Mouse (Mus musculus) layer of hippocampus, adult 2 months (tissue): Measurements from ENCODE around the gene Agps. TPM values are rescaled to one million over a fixed set of nuclear protein-coding genes. Genes with fewer than 3 reads are reported as not detected.

Experiments used
- DNase-seq, 2 experiments: peaks; one replicate each; pipeline ENCODE4 v3.0.0; 2022; ENCODE audit warnings: low spot score in 2 of 2
- H3K27ac ChIP-seq: fragments of 200-600 bp; 2 replicates; pipeline ENCODE4 v1.8.1; 2022
- H3K4me3 ChIP-seq: fragments of 200-600 bp; 2 replicates; pipeline ENCODE4 v1.8.1; 2022; ENCODE audit warnings: mild to moderate bottlenecking
- CTCF ChIP-seq: fragments of 200-600 bp; conservative IDR thresholded peaks from 2 replicates; pipeline ENCODE4 v1.8.1; 2022; ENCODE audit warnings: antibody characterized with exemption, mild to moderate bottlenecking, moderate library complexity
- total RNA-seq, 2 experiments: library from RNA; stranded (reverse); gene quantifications; 2 replicates each; pipeline ENCODE4 v1.2.3; 2021

Gene Agps
- total RNA-seq, 2 experiments from 2014 or later, result 37.0 to 40.2 TPM

DNA sequence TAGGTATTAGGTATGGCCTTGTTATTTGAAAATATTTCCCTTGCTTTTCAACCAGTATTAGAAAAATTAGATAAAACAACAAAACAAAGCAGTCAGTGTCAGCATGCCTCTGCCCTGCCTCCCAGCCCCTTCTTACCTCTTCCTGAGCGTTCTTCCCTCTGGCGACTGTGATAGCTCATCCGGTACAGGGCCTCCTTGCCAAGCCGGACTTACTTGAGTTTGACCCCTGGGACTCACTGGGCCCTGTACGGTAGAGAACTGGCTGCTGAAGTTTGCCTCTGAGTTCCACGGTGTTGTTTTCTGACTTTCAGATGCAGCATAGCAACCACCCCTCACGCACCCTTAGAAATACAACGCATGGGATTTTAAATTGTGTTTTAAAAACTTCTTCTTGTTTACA is 16.5 kb upstream of the Agps start:
- no peak for DNase-seq
- Histone ChIP-seq H3K27ac (no peak overlapping the region), H3K4me3 (no peak overlapping the region)
- TF ChIP-seq CTCF, result no peak

DNA sequence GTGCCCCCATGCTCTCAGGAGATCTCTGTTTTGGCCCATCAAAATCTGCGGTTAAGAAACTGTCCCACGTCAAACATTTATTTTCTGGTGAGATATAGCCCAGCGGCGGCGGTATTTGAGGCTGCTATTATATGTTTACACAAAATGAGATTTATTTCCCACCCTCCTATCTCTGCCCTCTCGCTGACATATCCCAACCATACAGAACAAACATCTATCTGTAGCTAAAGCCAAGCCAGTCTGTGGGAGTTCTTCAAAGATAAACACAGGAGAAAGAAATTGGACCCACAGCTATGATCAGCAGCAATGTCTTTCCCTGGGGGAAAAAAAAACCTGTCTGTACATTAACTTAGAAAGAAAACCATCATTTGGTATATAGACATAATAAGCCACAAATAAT is 15.3 kb upstream of the Agps start:
- no peak for TF ChIP-seq CTCF
- no peak for DNase-seq
- Histone ChIP-seq H3K27ac (no peak overlapping the region), H3K4me3 (no peak overlapping the region)

DNA sequence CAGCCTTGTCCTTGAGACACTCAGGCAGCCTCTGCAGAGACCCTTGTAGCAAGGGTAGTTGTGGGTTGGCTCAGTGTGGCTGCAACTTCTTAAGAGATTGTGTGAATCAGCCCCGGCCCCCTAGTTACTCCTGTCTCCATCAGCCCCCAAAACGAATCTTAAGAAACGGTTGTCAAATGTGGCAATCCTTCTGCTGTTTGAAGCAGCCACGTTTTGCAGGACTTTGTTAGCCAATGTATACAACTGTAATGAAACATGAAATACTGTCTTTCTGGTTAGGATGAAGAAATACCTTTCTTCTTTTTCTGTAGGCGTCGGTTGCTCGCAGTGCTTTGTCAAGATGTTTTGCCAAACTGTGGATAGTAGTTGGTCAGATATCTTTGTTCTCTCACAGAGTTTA is 13.3 kb upstream of the Agps start:
- TF ChIP-seq CTCF, result no peak
- no peak for DNase-seq
- Histone ChIP-seq H3K4me3 (no peak overlapping the region), H3K27ac (no peak overlapping the region)

DNA sequence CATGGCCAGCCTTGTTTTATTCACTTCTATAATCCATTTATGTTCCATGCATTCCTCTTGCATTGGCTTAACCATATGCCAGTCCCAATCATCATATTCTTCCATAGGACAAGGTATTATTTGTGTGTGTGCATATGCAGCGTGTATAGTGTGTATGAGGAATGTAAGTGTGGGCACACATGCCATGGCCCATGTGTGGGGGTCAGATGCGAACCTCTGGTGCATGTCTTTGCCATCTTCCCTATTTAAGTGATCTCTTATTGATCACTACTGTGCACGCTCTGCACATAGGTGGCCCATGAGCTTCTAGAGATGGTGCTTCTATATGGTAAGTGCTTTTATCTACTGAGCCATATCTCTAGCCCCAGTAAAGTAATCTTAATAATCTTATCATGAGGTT is 12.2 kb upstream of the Agps start:
- no peak for TF ChIP-seq CTCF
- no peak overlapping the region for H3K4me3 ChIP-seq

DNA sequence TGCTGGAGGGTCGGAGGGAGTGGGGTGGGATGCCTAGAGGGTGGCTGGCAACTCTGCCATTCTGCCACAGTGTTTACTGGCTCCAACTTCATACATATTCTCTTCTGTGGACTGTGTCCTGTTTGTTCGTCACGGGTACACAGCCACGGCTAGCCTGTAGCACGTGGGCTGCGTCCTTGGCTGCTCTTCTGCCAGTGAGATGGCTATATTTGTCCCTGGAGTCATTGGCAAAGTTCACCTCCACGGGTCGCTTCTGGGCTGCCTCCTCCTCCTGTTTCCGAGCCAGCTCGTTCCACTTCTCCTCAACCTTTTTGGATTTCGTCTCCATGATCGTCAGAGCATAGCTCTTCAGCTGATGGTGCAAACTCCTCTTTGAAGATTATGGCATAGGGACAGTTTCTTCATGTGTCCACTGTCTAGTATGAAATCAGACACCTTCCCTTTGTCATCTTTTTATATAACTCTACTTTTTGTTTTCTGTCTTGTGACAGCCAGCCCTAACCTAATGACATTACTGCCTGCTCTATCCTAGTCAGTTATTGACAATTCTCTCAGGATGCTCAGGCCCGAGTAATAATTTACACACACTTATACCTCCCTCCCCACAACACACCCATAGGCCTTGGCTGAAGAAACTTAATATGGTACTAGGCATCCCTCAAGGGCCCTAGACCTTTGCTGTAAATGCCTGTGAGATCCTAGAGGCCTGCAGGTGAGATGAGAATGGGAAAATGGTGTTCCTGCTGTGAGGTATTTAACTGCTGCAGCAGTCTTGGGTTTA is 9.8 kb upstream of the Agps start:
- DNase-seq, result no peak
- no peak for TF ChIP-seq CTCF
- no peak overlapping the region for H3K27ac ChIP-seq
- H3K4me3 ChIP-seq, result no peak overlapping the region

More for the DNA sequence above, 12.2 kb upstream of the Agps start:
- no peak for DNase-seq
- H3K27ac ChIP-seq, result no peak overlapping the region

DNA sequence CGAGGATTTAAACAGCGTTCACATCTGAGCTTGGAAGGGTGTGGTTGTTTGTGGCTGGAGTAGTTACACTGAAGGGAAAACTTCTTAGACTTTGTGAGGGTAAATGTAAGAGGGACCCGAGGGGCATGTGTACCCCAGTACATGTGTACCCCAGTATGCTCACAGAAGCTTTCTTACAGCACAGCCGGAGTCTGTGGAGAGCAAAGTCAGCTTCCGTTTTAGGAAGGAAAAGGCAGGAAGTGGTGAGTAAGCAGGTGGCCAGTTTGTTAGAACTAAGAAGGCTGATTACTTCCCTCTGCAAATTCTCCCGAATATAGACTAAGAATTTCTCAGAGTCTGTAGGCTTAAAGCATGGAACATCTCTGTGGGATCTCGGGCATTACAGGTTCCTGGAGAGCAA is 8.2 kb upstream of the Agps start:
- no peak overlapping the region for H3K4me3 ChIP-seq
- DNase-seq, result no peak
- H3K27ac ChIP-seq, result no peak overlapping the region
- no peak for TF ChIP-seq CTCF

DNA sequence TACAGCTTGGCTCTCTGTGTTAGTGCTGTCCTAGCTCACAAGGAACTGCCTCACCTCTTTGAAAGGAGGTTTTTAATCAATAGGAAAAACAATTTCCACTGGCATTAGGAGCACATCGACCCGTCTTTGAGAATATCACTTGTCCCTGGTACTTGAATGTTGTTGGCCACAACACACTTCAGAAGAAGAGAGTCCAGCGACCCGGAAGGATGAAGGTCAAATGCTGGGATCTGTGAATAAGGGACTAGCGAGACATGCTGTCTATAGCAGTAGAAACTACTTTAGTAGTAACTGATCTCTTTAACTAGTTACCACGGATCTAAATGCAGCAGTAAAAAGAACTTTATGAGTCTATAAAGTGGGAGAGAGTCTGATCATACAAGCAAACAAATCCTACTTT is 7.8 kb upstream of the Agps start:
- TF ChIP-seq CTCF, result no peak
- no peak for DNase-seq
- no peak overlapping the region for H3K4me3 ChIP-seq
- H3K27ac ChIP-seq, result no peak overlapping the region

DNA sequence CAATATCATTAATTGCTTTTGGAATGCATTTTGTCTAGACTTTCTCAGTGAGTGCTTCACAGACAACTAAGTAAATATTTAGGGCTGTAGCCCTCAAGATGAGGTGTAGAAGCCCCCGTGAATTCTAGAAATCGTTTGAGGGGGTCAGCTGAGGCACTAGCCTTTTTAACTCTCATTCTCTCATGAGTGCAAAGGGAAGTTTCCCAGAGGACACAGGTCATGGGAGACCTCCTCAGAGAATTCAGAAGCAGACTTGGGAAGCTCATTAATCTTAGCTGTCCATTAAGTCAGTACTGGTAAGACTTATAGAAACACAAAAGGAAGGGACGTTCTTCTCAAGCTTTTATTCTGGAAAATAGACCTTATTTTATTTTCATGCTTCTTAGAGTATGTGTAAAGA is 7.1 kb upstream of the Agps start:
- H3K4me3 ChIP-seq, result no peak overlapping the region
- TF ChIP-seq CTCF, result no peak
- no peak overlapping the region for H3K27ac ChIP-seq
- DNase-seq, result no peak

DNA sequence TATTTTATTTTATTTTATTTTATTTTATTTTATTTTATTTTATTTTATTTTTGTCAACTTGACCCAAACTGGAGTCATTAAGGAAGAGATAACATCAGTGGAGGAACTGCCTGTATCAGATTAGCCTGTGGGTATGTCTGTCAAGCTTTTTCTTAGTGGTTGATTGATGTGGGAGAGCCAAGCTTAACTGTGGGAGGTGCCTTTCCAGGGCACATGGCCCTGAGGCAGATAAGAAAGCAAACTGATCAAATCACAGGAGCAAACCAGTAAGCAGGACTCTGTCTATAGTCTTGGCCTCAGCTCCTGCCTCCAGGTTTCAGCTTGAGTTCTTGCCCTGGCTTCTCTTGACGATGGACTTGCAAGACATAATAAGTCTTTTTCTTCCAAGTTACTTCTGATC is 6.4 kb upstream of the Agps start:
- no peak for TF ChIP-seq CTCF
- DNase-seq, result no peak
- H3K27ac ChIP-seq, result no peak overlapping the region
- H3K4me3 ChIP-seq, result no peak overlapping the region

DNA sequence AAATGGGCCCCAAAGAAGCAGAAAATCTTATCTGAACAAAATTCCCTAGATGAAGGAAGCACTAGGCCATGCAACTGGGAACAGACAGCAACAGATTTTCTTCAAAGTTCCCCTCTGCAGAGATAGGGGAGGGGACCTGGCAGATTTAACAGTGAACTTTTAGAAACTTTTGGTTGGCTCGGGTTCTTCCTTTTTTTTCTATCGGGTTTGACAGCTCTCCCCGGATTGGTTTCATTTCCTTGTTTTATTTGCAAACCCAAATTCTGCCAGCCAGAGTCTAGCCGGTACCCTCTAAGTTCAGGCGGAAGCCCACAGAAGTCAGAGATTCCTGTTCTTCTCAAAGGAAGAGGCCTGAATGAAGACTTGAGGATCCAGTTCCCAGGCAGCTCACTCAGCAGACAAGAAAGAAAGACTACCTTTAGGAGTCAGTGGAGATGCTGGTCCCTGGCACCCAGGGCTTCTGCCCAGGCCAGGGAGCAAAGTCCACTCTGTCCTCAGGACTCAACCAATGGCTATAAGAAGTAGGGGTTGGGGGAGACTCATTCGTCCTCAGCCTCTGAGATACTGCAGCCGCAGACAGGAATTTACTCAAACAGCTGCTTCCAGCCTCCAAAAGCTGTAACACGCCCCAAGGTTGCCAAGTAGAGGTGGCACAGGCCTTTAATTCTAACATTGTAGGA is 2.9 kb upstream of the Agps start:
- Histone ChIP-seq H3K27ac (peak overlapping the region; percentile 46; the same call in 1 of the 2 replicates), H3K4me3 (no peak overlapping the region)
- no peak for TF ChIP-seq CTCF
- DNase-seq, result no peak

DNA sequence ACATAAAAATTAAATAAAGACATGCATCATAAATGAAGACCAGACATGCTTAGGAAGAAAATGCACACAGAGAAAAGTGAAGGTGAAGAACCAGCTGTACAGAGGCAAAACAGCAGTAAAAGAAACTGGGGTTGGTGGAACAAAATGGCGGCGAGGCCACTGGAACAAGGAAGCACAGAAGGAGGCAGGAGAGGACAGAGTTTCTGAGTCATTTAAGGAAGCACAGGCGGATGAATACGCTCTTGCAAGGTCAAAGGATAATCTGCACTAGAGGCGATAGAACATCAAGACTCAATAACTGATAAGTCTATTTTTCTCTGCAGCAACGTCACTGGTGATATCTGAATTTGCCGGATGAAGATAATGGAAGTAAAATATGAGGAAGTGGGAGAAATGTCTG is 1.7 kb upstream of the Agps start:
- Histone ChIP-seq H3K4me3 (no peak overlapping the region), H3K27ac (no peak overlapping the region)
- no peak for DNase-seq
- TF ChIP-seq CTCF, result no peak

DNA sequence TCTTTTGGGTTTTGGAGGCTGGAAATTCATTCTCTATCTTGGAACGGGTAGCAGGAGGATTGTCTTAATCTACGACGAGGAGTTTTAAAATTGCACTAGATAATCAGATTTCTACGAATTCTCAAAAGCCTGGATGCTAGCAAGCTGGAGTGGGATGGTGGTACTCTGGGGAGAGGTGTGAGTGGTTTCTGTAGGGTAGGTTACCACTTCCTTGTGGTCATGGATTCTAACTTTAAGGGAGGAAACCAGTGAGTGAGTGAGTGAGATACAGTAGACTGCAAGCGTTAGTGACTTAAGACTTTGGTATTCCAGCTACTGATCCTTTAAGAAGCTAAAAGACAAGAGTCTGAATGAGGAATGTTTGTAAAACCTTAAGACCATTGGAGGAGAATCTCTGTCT is 804 bp downstream of the Agps start:
- TF ChIP-seq CTCF, result no peak
- no peak for DNase-seq
- Histone ChIP-seq H3K4me3 (peak overlapping the region; percentile 87), H3K27ac (peak overlapping the region; percentile 75)

DNA sequence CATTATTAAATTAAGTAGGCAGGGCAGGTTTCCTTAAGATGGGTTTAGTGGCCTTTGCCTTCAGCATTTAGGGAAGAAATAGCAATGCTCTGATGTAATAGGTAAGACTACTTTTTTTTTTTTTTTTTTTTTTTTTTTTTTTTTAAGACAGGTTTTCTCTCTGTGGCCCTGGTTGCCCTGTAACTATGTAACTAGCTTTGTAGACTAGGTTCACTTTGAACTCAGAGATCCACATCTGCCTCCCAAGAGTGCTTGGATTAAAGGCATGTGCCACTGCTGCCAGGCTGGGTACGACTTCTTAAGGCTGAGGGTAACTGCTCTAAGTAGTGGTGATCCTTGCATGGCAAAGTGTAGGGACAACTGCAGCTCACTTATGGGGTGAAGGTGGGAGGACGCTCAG is 2.5 kb downstream of the Agps start:
- Histone ChIP-seq H3K4me3 (no peak overlapping the region), H3K27ac (no peak overlapping the region)
- no peak for DNase-seq
- no peak for TF ChIP-seq CTCF

DNA sequence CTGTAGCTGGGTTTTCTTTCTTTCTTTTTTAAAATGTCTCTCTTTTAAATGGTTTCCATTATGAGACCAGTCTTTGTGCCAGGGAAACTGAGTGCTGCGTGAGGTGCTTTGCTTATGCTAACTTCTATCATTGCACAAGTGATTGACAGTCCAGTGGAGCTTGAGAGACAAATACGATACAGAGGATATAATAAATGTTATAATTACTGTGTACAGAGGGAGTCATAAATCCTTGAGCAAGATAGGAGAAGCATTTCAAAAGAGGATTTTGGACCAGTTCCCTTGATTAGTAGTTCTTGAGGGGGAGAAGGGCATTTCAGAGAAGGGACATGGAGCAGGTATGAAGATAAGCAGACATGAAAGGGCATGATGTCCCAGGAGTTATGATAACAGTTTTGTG is 10.3 kb downstream of the Agps start:
- TF ChIP-seq CTCF, result no peak
- Histone ChIP-seq H3K27ac (no peak overlapping the region), H3K4me3 (no peak overlapping the region)
- DNase-seq, result no peak

DNA sequence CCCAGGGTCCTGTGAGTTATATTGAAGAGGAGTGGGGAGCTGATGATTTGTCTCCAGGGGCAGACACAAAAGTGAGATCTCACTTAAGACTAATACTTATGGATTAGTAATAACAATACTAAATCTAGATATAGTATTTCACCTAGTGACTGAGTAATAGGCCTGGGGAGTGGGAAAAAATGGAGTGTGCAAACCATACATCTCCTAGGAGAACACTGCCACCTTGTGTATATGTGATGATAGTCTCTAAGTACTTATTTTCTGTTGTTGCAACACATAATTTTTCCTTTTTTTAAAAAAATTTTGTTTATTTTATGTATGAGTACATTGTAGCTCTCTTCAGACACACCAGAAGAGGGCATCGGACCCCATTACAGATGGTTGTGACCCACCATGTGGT is 15.7 kb downstream of the Agps start:
- Histone ChIP-seq H3K4me3 (no peak overlapping the region), H3K27ac (no peak overlapping the region)
- TF ChIP-seq CTCF, result peak; percentile 71
- DNase-seq, result no peak
